Mouse (Mus musculus): Measurements from ENCODE around the gene Sf3b2.

DNA sequence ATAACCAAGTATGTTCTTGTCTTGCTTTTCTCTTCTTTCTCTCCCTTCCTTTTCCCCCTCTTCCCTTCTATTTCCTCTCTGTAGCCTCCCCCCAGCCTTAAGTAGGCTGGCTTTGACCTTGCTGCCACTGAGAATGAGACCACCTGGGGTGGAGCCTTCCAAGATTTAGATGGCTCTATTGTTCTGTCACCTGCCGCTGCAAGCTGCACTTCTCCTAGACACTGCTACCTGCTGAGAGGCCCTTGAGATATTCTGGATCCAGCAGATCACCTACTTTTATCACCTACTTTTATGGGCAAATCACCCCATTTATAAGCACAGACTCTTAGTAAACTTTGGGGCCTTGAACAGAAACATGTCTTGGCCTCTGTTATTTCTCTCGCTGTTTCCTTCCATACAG, 70.6 kb downstream of the Sf3b2 start:
- TF ChIP-seq POLR2A (IDR thresholded peaks at IDR 0.05; ENCODE audit: borderline replicate concordance, insufficient read depth, low read length): no peak
- no peak for TF ChIP-seq CTCF (IDR thresholded peaks at IDR 0.05; ENCODE audit: borderline replicate concordance, insufficient read depth, low read depth, low read length)

All from cerebellum, adult 2 months (tissue).